Mouse (Mus musculus): ENCODE measurements around the gene Larp4. TPM values are rescaled to one million over a fixed set of nuclear protein-coding genes. Genes with fewer than 3 reads are reported as not detected.

Larp4 gene
- total RNA-seq, 2 experiments from 2014 or later: 57.7 to 64.3 TPM

GRCm38 (mm10) chr15:100050940-100051339 is 81.1 kb downstream of the Larp4 start:
- intact Hi-C loops (cut with DNase I): no loop called here
- no peak for DNase-seq (ENCODE audit: low spot score)

GRCm38 (mm10) chr15:100052726-100053125 is 82.9 kb downstream of the Larp4 start:
- no peak for DNase-seq (ENCODE audit: low spot score)
- intact Hi-C loops (cut with DNase I): no loop called here

GRCm38 (mm10) chr15:100056397-100056908 is 86.6 kb downstream of the Larp4 start:
- DNase-seq (ENCODE audit: low spot score): no peak
- intact Hi-C loops (cut with DNase I): no loop called here

- intact Hi-C loops (cut with DNase I): no loop called here
Observed at GRCm38 (mm10) chr15:100057698-100058097, 87.8 kb downstream of the Larp4 start.

GRCm38 (mm10) chr15:100058143-100058542 is 88.3 kb downstream of the Larp4 start:
- intact Hi-C loops (cut with DNase I): no loop called here
- DNase-seq (ENCODE audit: low spot score): no peak

More at GRCm38 (mm10) chr15:100057698-100058097, 87.8 kb downstream of the Larp4 start:
- no peak for DNase-seq (ENCODE audit: low spot score)

- no peak for DNase-seq (ENCODE audit: low spot score)
- intact Hi-C loops (cut with DNase I): no loop called here
Observed at GRCm38 (mm10) chr15:100058912-100059311, 89.0 kb downstream of the Larp4 start.

GRCm38 (mm10) chr15:100059626-100060311 is 89.9 kb downstream of the Larp4 start:
- DNase-seq (ENCODE audit: low spot score): no peak
- intact Hi-C loops (cut with DNase I): no loop called here

- no peak for DNase-seq (ENCODE audit: low spot score)
- intact Hi-C loops (cut with DNase I): no loop called here
Observed at GRCm38 (mm10) chr15:100060513-100061140, 90.8 kb downstream of the Larp4 start.

DNA sequence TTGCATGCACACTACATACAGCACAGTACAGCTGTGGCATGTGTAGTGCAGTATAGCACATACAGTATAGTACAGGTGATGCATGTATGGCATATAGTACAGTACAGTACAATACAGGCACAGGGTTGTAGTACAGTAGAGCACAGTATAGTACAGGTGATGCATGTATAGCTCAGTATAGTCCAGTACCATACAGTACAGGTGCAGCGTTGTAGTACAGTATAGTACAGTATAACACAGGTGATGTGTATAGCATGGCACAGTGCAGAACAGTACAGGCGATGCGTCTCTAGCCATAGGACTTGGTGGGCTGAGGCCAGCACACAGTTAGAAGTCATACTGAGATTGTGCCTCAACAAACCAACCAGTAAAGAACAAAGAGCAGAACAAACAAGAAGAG is 91.5 kb downstream of the Larp4 start:
- intact Hi-C loops (cut with DNase I): no loop called here
- DNase-seq (ENCODE audit: low spot score): no peak

DNA sequence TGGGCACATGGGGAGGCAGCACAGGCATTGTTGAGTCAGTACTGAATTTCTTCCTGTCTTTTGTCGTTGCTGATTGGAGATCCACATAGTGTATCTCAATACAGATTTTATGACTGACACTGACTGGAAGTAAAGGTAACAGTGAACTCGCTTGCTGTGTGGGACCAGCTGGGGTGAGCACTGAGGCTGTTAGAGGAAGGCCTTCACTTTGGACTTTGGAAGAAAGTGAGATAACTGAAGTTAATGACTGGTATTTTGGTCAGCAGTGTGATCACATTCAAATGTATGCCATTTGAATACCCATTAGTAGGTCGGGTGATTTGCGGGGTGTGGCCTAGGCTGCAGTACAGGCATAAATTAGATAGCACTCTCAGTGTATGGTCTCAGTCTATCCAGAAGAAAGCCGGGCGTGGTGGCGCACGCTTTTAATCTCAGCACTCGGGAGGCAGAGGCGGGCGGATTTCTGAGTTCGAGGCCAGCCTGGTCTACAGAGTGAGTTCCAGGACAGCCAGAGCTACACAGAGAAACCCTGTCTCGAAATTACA is 93.4 kb downstream of the Larp4 start:
- intact Hi-C loops (cut with DNase I): no loop called here
- DNase-seq (ENCODE audit: low spot score): no peak

Other genes with a start within 250 kb of the Larp4 start
- 100 to 1,000 TPM; 227 to 229 TPM for gene Cox14, start 244.4 kb upstream of the Larp4 start, total RNA-seq (2021)
- gene Cers5, start 197.2 kb upstream of the Larp4 start, total RNA-seq (2021): 10 to 100 TPM; 18.2 to 18.5 TPM
- 10 to 100 TPM; 17.9 to 20.2 TPM for gene Lima1, start 94.6 kb upstream of the Larp4 start, total RNA-seq (2021)
- gene Fam186a, start 3.0 kb upstream of the Larp4 start, total RNA-seq (2021): under 1 TPM; 0.06 to 0.10 TPM
- 10 to 100 TPM; 21.6 to 23.3 TPM for gene Dip2b, start 68.6 kb downstream of the Larp4 start, total RNA-seq (2021)

Measured in heart, postnatal 25 days (tissue).